Comparison of ENCODE assay signal across 1 mouse cellular context in the genomic region with DNA sequence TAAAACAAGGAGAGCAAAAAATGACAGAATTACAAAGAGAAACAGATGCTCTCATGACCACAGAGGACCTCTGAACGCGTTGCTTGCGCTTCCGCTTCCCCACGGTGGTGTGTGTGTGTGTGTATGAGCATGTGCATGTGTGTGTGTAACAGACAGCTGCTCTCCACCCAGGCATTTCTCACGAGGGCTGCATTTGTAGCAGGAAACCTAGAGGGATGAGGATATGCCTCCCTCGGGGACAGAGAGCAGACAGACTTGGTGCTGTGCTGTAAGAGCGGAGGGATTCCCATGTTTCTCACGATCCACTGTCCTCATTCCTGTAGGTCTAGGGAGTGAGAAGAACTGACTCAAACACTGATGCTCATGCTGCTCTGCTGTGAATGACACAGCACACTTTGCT.
A peak's percentile ranks its signal among the peaks of the same experiment; 100 is the strongest.
TF ChIP-seq lines count a peak whose summit lies in the region.

No protein-coding gene starts in this region.

TF ChIP-seq in myocyte, 11 proteins besides CTCF, POLR2A, EP300 and RAD21:
- TF ChIP-seq MYOD1 (IDR thresholded peaks at IDR 0.05; ENCODE audit: control insufficient read depth in 1 of 3, insufficient read length in 2 of 3, low read depth in 2 of 3) = peak in 2 of 3 experiments; percentile 35 to 43
- TF ChIP-seq MYOG (IDR thresholded peaks at IDR 0.05; ENCODE audit: control insufficient read depth in 1 of 3, insufficient read depth in 1 of 3, insufficient read length in 2 of 3, low read depth in 2 of 3) = peak in 2 of 3 experiments; percentile 54 to 73
- TF ChIP-seq E2F4 (IDR thresholded peaks at IDR 0.05; ENCODE audit: insufficient read depth) = no peak
- no peak for TF ChIP-seq POLR2AphosphoS2 (IDR thresholded peaks at IDR 0.05; ENCODE audit: insufficient read length, low read depth)
